Mouse (Mus musculus): Measurements from ENCODE around the gene Mtmr10.

Gene Mtmr10

DNA sequence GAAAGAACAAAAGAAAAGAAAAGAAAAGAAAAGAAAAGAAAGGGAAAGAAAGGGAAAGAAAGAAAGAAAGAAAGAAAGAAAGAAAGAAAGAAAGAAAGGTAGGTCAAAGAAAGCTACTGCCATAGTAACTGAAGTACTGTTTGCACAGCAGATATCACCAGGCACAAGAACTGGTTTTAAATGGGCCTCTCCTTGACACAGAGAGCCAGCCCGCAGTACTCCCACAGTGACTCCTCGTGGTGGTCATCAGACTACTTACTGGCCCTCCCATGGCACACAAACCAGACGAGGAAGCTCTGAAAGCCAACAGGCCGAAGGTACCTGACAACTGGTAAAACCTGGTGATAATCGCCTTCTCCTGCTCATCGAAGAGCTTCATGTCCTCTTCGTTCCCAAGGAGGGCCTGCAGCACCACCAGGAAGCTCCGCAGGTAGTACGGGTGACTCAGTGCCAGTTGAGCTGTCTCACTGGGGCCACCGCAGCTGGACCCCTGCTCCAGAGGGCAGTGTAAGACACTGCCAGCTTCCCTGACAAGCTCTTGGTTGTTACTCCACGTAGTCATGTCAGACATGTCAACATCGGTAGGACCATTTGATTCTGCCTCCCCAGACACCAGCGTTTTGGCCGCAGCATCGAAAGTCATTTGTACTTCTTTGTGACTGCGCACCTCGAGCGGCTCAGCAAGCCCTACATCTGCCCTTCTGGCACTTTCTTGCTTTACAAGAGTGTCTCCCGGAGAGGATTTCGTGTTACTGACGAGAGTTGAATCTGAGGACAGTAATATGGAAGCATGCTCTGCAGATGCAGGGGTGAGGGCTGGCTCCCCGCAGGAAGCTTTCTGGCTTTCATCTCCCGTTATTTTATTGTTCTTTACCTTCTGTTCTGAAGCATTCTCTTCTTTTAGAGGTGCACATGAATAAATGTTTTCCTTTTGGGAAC is 84.8 kb downstream of the Mtmr10 start:
- DNase-seq (ENCODE audit: low spot score in 2 of 2): no peak

GRCm38 (mm10) chr7:64373147-64373829 is 85.8 kb downstream of the Mtmr10 start:
- no peak for DNase-seq (ENCODE audit: low spot score in 2 of 2)

DNA sequence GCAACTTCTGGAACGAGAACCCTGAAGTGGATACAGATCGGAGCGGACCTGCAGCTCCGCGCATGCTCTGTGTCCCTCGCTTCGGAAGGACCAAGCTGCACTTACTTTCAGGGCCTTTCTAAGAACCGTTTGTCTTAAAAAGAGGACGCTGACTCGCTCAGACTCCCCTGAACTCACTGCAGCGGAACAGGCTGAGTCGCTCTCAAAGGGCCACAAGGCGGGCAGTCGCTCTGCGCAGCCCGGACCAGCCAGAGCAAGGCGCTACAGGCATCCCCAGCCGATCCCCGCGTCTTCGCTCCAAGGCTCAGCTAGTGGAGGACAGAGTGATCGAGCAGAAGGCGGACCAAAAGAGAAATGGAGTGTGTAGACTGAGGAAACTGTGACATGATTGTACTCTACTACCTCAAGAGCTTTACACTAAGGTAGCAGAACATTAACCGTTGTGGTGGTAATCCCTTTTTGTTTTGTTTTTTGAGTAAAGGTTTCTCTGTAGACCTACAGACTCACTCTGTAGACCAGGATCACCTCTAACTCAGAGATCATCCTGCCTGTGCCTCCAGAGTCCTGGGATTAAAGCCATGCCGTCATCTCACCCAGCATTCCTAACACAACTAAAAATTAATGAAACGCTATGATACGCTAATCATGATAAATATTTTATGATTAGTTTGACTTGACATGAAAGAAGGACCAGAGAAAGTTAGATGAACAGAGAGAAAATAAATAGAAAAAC is 86.5 kb downstream of the Mtmr10 start, which contains the start of gene Fan1:
Gene Fan1 (minus strand): TSS at position 266 of the 733 bp plus-strand sequence.
- peak; percentile 73 to 80 for DNase-seq (ENCODE audit: low spot score in 2 of 2)
